Mouse (Mus musculus) stomach, postnatal 0 days (tissue): ENCODE results near the gene Rab7b.

Experiments
- CTCF ChIP-seq: IDR thresholded peaks from 2 replicates; pipeline ENCODE4 v1.5.1; 2016; ENCODE audit warnings: antibody characterized with exemption, low read depth, mild to moderate bottlenecking, moderate library complexity
- EP300 ChIP-seq: optimal IDR thresholded peaks from 2 replicates; pipeline ENCODE3; 2016; ENCODE audit warnings: antibody characterized with exemption

DNA sequence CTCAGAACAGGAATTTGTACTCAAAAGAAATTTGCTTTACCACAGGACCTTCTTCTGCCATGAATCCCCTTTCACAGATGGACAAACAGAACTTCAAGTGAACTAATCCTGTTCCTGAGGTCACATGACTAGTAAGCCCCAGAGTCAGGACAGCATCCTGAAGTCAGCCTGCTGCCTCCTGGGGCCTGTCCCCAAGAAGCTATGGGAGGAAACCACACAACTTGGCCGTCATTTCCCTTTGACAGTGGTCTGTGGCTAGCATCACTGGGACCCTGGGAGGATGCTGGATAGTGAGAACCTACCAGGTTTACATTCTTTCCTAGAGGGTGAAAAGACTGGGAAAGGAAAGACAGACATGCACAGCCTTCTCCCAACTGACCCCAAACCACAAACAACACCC, 50.3 kb downstream of the Rab7b start:
- TF ChIP-seq CTCF (no peak), EP300 (no peak)
